Mouse (Mus musculus): ENCODE measurements at regions not wholly inside any gene's neighbourhood (a gene's known extent, or its start where the extent isn't known, plus 50 kb on each side); places are given as distances from the start of the nearest gene placed in this dataset.

GRCm38 (mm10) chr1:185929000-185929399 is 188.1 kb downstream of the Lyplal1 start:
- TF ChIP-seq POLR2A (IDR thresholded peaks at IDR 0.05; ENCODE audit: control insufficient read depth, low read depth, low read length) (no peak), CTCF (IDR thresholded peaks at IDR 0.05; ENCODE audit: control insufficient read depth, insufficient read depth, insufficient replicate concordance, low read depth, low read length) (no peak)

Measured in testis, adult 2 months (tissue).